Mouse (Mus musculus) lung, adult 2 months (tissue): ENCODE data around the gene Rab11a. TPM values are rescaled to one million over a fixed set of nuclear protein-coding genes. Genes with fewer than 3 reads are reported as not detected.
A peak's percentile ranks its signal among the peaks of the same experiment; 100 is the strongest.
"Not testable (repeated sequence)": the region's sequence is repeated elsewhere in the genome, so short reads cannot be mapped to it uniquely, and the experiment has no call there.

ENCODE experiments used
- DNase-seq: peaks from one replicate; pipeline ENCODE4 v3.0.0; 2022
- H3K4me1 ChIP-seq: fragments of 200-500 bp; 2 replicates; pipeline ENCODE4 v1.6.1; 2011; ENCODE audit warnings: low read length; ENCODE audit not compliant: control insufficient read depth, insufficient read depth
- H3K4me3 ChIP-seq: fragments of 200-500 bp; replicated peaks from 2 replicates; pipeline ENCODE3; 2011; ENCODE audit warnings: low read depth, mild to moderate bottlenecking, control low read depth, low read length; ENCODE audit errors: extremely low read depth
- CTCF ChIP-seq: fragments of 200-500 bp; IDR thresholded peaks from 2 replicates; pipeline ENCODE4 v1.5.1; 2011; ENCODE audit warnings: mild to moderate bottlenecking, low read length, control low read depth; ENCODE audit not compliant: insufficient read depth
- POLR2A ChIP-seq: fragments of 200-500 bp; IDR thresholded peaks from 2 replicates; pipeline ENCODE4 v1.6.1; 2011; ENCODE audit warnings: low read depth, mild to moderate bottlenecking, control low read depth, low read length, borderline replicate concordance; ENCODE audit errors: extremely low read depth
- WGBS: fragments of 180-500 bp; shearing (Covaris S2); methylation state at CpG from one replicate; pipeline ENCODE4 v1.1.7; 2018; 5-methylcytosine and 5-hydroxymethylcytosine counted together
- polyA plus RNA-seq: library from polyadenylated mRNA; depleted of rRNA; stranded (reverse); fragments of >200 nt; gene quantifications from 2 replicates; pipeline ENCODE4 v1.2.3, GENCODE M21; 2012

Rab11a gene
- polyA plus RNA-seq, 1 experiment = 109 TPM

GRCm38 (mm10) chr9:64698586-64698985 is 39.0 kb downstream of the Rab11a start:
- DNase-seq = no peak
- 100% methylated on average over 1 of the region's 1 CpGs for WGBS
- no peak for TF ChIP-seq POLR2A
- TF ChIP-seq CTCF = no peak

GRCm38 (mm10) chr9:64697677-64698076 is 39.9 kb downstream of the Rab11a start:
- Histone ChIP-seq H3K4me1 (no peaks in the 10 kb centered on the region), H3K4me3 (no peak overlapping the region)
- no peak for DNase-seq
- TF ChIP-seq CTCF = no peak
- TF ChIP-seq POLR2A = no peak
- 86% methylated on average over 5 of the region's 5 CpGs for WGBS

More at GRCm38 (mm10) chr9:64698586-64698985, 39.0 kb downstream of the Rab11a start:
- Histone ChIP-seq H3K4me1 (no peaks in the 10 kb centered on the region), H3K4me3 (no peak overlapping the region)

GRCm38 (mm10) chr9:64697006-64697405 is 40.6 kb downstream of the Rab11a start:
- H3K4me3 ChIP-seq = no peak overlapping the region
- TF ChIP-seq POLR2A (no peak), CTCF (no peak)

GRCm38 (mm10) chr9:64696404-64696803 is 41.2 kb downstream of the Rab11a start:
- H3K4me1 ChIP-seq = no peaks in the 10 kb centered on the region
- 75% methylated on average over 4 of the region's 4 CpGs for WGBS
- no peak overlapping the region for H3K4me3 ChIP-seq
- DNase-seq = no peak
- TF ChIP-seq POLR2A (no peak), CTCF (no peak)

More at GRCm38 (mm10) chr9:64697006-64697405, 40.6 kb downstream of the Rab11a start:
- no peaks in the 10 kb centered on the region for H3K4me1 ChIP-seq
- no peak for DNase-seq
- WGBS = 73% methylated on average over 1 of the region's 1 CpGs

- Histone ChIP-seq H3K4me3 (no peak overlapping the region), H3K4me1 (no peaks in the 10 kb centered on the region)
- 88% methylated on average over 1 of the region's 1 CpGs for WGBS
- no peak for DNase-seq
- TF ChIP-seq POLR2A (no peak), CTCF (no peak)
Measured at GRCm38 (mm10) chr9:64695266-64695665, 42.3 kb downstream of the Rab11a start.

- DNase-seq = no peak
- TF ChIP-seq POLR2A = no peak
- TF ChIP-seq CTCF = no peak
- H3K4me3 ChIP-seq = no peak overlapping the region
- WGBS = 75% methylated on average over 2 of the region's 2 CpGs
- H3K4me1 ChIP-seq = no peaks in the 10 kb centered on the region
Measured at GRCm38 (mm10) chr9:64693094-64693493, 44.5 kb downstream of the Rab11a start.

GRCm38 (mm10) chr9:64691176-64691575 is 46.4 kb downstream of the Rab11a start:
- Histone ChIP-seq H3K4me3 (no peak overlapping the region), H3K4me1 (no peaks in the 10 kb centered on the region)
- peak; percentile 23 for DNase-seq
- TF ChIP-seq POLR2A (no peak), CTCF (peak; percentile 70)
- 18% methylated on average over 7 of the region's 7 CpGs for WGBS

- TF ChIP-seq CTCF (no peak), POLR2A (no peak)
- Histone ChIP-seq H3K4me3 (no peak overlapping the region), H3K4me1 (no peaks in the 10 kb centered on the region)
- WGBS = 87% methylated on average over 2 of the region's 2 CpGs
- no peak for DNase-seq
Measured at GRCm38 (mm10) chr9:64690771-64691170, 46.8 kb downstream of the Rab11a start.

- no peak for TF ChIP-seq POLR2A
- no peak for TF ChIP-seq CTCF
- DNase-seq = no peak
- Histone ChIP-seq H3K4me3 (no peak overlapping the region), H3K4me1 (no peaks in the 10 kb centered on the region)
- 54% methylated on average over 1 of the region's 1 CpGs for WGBS
Measured at GRCm38 (mm10) chr9:64688015-64688394, 49.6 kb downstream of the Rab11a start.

GRCm38 (mm10) chr9:64687122-64688014 is 50.2 kb downstream of the Rab11a start:
- Histone ChIP-seq H3K4me1 (no peaks in the 10 kb centered on the region), H3K4me3 (no peak overlapping the region)
- 64% methylated on average over 13 of the region's 13 CpGs for WGBS
- no peak for TF ChIP-seq POLR2A
- TF ChIP-seq CTCF = no peak
- DNase-seq = no peak

GRCm38 (mm10) chr9:64671341-64672319 is 65.9 kb downstream of the Rab11a start:
- WGBS = 34% methylated on average over 8 of the region's 11 CpGs

More at GRCm38 (mm10) chr9:64671341-64672319, 65.9 kb downstream of the Rab11a start:
- H3K4me1 ChIP-seq, H3K4me3 ChIP-seq, DNase-seq: not testable (repeated sequence)
